Mouse (Mus musculus): ENCODE measurements around the gene Capzb. TPM values are rescaled to one million over a fixed set of nuclear protein-coding genes. Genes with fewer than 3 reads are reported as not detected.

Capzb gene
- total RNA-seq, 2 experiments from 2014 or later, result 400 to 403 TPM

Small RNA genes lying within 50 kb of the gene (microRNA-seq; reads per million reads assigned to microRNA genes)
- gene Gm24245, result 0 reads per million in 2 experiments
- gene Gm25732, result 0 to 0.20 reads per million in 2 experiments

Other genes with a start within 250 kb of the Capzb start
- not detected for gene Rnf186, start 225.8 kb upstream of the Capzb start, total RNA-seq (2021)
- gene Tmco4, start 220.0 kb upstream of the Capzb start, total RNA-seq (2021), result 1 to 10 TPM; 2.9 to 3.0 TPM
- gene Htr6, start 117.3 kb upstream of the Capzb start, total RNA-seq (2021), result 1 to 10 TPM; 6.5 to 7.6 TPM
- 10 to 100 TPM; 80.3 to 92.2 TPM for gene Nbl1, start 99.9 kb upstream of the Capzb start, total RNA-seq (2021)
- gene Minos1, start 61.8 kb upstream of the Capzb start, total RNA-seq (2021), result 100 to 1,000 TPM; 189 to 193 TPM
- gene Pqlc2, start 117.8 kb downstream of the Capzb start, total RNA-seq (2021), result 10 to 100 TPM; 12.9 to 14.2 TPM
- gene Akr7a5, start 117.8 kb downstream of the Capzb start, total RNA-seq (2021), result 10 to 100 TPM; 31.4 to 32.1 TPM
- gene Mrto4, start 159.7 kb downstream of the Capzb start, total RNA-seq (2021), result 10 to 100 TPM; 44.0 to 45.9 TPM
- 10 to 100 TPM; 87.2 to 93.6 TPM for gene Emc1, start 159.7 kb downstream of the Capzb start, total RNA-seq (2021)
- 100 to 1,000 TPM; 162 to 164 TPM for gene Ubr4, start 159.7 kb downstream of the Capzb start, total RNA-seq (2021)